Mouse (Mus musculus) gastrocnemius, postnatal 4 days (tissue): ENCODE data around the gene Aldh1a3. TPM values are rescaled to one million over a fixed set of nuclear protein-coding genes. Genes with fewer than 3 reads are reported as not detected.

Source experiments
- microRNA-seq: library from miRNA; unstranded; fragments of <30 nt; microRNA quantifications from one replicate; pipeline ENCODE4 v1.2.0, GENCODE M21; 2021
- total RNA-seq, 2 experiments: library from RNA; stranded (reverse); gene quantifications; 2 replicates each; pipeline ENCODE4 v1.2.3; 2021

Aldh1a3 gene
- total RNA-seq, 2 experiments from 2014 or later: 14.4 to 18.2 TPM

Small RNA genes lying within 50 kb of the gene (microRNA-seq; reads per million reads assigned to microRNA genes)
- not detected for gene Mir7057

Other genes with a start within 250 kb of the Aldh1a3 start
- gene Gm10974, start 61.6 kb downstream of the Aldh1a3 start, total RNA-seq: not detected
- gene Lrrk1, start 39.2 kb downstream of the Aldh1a3 start, total RNA-seq: 10 to 100 TPM; 13.7 to 14.4 TPM